Mouse (Mus musculus) mouse embryonic stem cell (cell line): ENCODE results near the gene Muc4.

Source experiments
- in situ Hi-C, 2 experiments: fragments of 300-500 bp; cut with MboI; formaldehyde crosslinking; loops; 1 replicate in 1 of 2; 3 replicates in 1 of 2; pipeline ENCODE4 v1.14.3; 2019 to 2020; ENCODE audit warnings: low sequenced_read_pairs in 2 of 2, low pct_unique_long_range_greater_than_20kb in 1 of 2, mixed read lengths in 1 of 2; ENCODE audit not compliant: unreplicated experiment in 1 of 2

Muc4 gene

DNA sequence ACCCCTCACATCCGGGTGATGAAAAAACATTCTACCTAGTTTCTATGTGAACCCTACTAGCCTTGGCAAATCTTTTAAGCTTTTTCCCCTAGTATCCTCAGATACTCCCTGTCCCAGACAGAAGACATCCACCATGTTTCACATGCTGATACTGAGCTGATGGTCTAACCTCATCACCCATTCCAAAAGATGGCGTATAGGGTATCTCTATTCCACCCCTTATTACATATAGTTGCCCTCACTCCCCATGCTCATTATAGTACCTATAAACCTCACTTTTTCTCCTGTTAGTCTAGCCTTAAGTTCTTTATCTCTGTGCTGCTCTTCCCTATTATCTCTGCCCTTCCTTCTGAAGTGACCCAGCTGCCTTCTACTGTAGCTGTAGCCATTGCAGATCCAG is at the start of gene Muc4:
Gene Muc4 (plus strand): TSS at position 301 of the 400 bp plus-strand sequence.
- in situ Hi-C loops: no loop called here

DNA sequence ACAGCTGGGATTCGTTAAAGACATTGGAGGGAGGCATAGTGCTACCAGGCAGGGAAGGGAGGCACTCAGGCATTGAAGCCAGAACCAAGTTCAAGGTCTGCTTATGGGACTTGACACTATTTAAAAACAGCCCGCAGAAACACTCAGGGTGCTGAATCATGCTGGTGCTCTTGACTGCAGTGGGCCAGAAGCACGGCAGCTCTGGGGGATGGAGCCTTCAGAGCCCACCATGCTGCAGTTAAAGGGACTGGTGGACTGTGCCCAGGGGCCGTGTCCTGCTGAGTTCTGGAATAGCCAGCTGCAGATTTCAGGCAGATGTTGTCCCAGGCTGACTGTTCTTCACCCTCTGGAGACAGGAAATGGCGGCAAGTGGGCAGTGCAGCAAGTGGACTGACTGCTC is 49.7 kb upstream of the Muc4 start:
- in situ Hi-C loops: loop anchor here (5.0 kb wide), 2 partner anchors 34 to 179 kb away; no protein-coding TSS in a partner anchor

DNA sequence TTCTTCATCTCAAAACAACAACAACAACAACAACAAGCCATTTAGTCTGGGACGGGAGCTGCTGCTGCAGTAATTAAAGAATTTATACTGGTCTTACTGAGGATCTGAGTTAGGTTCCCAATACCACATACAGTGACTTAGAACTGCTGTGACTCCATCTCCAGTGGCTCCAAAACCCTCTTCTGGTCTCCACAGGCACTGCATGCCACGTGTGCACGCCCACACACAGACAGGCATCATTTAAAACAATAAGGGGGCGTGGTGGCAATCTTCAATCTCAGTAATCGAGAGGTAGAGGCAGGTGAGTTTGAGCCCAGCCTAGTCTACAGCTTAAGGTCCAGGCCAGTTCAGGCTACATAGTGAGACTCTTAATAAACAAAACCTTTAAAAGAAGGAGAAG is 48.5 kb upstream of the Muc4 start:
- in situ Hi-C loops: loop anchor here (5.0 kb wide), 2 partner anchors 35 to 180 kb away; no protein-coding TSS in a partner anchor

DNA sequence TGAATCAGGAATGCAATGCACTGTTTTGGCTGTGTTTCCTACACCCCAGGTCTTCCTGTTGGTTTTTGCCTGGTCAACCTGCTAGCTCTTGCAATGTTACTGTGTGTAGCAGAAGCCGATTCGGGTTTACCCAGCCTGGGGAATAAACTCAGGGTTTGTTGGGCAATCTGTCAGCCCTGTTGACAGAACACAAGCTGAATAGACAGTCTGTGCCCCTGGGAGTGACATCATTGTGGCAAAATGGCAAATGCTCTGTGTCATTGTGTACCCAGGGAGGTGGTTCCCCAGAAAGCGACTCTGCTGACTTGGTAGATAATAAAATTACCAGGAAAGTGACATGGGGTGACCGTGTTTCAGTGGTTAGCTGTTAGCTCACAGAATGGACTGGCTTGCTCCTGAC is 46.9 kb upstream of the Muc4 start:
- in situ Hi-C loops: loop anchor here (5.0 kb wide), 2 partner anchors 36 to 181 kb away; no protein-coding TSS in a partner anchor

DNA sequence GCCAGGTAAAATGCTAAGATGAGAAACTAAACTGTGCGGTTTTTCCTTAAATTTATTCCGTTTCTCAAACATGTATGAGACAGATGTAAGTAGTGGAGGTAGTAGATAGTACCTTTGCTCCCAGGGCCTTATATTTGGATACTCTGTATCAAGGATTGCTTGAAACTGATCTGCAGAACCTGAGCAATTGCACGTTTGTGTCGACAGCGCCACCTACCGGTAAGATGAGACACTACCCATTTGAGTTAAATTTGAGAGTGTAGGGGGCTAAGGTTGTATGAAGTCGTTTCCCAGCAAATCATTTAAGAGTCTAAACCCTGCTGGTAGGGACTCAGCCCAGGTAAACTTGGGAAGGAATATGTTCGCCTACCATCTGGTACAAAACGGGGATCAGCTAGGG is 46.2 kb upstream of the Muc4 start:
- in situ Hi-C loops: loop anchor here (5.0 kb wide), 2 partner anchors 37 to 182 kb away; no protein-coding TSS in a partner anchor

DNA sequence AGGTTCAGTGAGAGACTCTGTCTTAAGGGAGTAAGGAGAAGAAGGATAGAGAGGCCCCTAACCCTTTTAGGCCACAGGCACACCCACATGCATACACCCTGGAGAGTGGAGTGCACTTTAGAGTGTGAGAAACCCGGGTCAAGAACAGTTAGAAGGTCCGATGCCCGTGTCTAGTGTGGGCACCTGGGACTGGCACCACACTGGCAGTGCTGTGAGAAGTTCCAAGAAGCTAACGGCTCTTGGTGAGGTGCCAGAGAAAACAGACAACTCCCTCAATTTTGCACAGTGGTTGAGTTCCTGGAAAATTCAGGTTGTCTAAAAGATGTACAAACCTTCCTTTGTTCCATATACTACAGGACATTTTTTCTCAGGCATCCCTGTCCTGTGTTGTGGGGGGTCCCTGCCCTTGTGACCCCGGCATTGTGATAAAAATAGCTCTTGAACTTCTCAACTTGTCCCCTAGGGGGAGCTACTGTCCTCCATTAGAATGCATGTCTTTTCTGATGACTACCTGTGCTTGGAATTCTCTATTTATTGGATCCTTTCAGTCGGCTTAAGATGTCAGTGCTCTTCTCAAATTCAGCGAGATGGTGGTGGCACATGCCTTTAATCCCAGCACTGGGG is 38.7 kb upstream of the Muc4 start:
- in situ Hi-C loops: no loop called here

DNA sequence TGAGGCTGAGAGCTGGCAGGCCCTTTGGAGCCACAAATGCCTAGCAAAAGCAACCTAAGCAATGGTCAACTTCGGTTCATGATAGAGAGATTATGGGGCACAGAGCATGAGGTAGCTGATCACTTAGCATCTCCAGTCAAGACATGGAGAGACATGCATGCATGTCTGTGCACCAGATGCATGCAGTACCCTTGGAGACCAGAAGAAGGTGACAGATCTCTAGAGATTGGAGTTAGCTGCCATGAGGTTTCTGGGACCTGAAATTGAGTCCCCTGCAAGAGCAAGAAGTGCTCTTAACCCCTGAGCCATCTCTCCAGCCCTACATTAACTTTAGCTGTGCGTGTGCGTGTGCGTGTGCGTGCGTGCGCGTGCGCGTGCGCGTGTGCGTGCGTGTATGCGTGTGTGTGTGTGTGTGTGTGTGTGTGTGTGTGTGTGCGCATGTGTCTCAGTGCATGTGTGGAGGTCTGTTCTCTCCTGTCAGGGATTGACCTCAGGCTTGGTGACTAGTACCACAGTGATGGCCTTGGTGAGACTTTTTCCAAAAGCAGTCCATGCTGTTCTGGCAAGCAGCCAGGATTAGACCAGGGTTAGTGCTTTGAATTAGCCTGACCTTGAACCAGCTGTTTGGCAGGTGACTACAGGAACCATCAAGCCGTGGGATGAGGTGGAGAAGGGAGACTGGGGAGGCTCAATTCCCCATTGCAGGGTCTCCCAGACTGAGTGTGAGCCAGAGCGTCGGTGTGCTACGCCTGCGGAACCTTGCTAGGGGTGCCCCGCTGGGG is 37.8 kb upstream of the Muc4 start:
- in situ Hi-C loops: no loop called here

DNA sequence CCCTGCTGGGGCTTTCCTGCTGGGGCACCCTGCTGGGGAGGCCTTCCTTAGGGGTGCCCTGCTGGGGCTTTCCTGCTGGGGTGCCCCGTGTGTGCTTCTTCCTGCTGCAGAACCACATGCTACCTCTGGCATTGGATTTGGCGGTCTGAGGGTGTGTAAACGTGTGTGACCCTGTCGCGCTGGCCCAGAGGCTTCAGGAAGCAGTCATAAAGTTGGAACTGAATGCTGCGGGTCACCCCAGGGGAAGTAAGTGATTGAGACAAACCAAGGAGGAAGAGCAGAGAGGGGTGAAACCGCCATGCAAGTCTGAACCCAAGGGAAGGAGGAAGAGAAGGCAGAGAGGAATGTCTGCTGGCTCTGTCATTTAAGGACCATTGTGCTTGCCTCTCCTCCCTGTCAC is 37.1 kb upstream of the Muc4 start:
- in situ Hi-C loops: no loop called here

DNA sequence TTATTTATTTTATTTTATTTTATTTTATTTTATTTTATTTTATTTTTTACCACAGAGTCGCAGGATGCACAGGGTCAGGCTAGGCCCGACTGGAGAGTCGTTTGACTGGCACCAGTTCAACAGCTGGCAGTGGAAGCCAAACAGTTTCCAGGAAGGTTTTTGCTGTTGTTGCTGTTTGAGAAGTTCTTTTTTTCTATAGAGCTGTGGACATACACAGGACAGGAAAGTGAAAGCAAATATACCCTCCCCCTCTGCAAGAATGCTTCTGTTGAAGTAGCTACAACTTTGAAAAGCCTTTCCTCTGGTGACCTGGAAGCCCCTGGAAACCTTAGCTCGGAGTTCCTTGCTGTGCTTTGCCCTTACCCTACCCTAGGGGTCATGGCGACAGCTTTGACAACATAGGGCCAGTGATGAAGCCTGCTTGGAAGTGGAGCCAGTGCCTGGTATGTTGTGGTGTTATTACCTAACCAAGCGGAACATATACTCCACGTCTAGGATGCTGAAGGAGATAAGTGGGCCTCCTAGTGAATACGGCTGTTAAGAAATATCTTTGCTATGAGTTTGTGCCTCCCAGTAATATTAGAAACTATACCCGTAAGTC is 32.3 kb upstream of the Muc4 start:
- in situ Hi-C loops: no loop called here

DNA sequence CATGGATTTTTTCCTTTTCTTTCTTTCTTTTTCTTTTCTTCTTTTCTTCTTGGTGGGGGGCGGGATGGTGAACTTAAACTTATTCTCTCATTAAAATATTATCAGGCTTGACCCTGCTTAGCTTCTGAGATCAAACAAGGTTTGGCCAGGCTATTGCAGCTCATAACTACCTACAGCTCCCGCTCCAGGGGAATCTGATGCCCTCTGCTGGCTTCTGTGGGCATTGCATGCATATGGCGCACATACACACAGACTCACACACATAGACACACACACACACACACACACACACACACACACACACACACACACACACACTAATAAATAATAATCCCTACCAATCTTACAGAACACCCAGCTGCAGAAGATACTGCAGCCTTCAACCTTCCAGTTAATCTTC is 30.1 kb upstream of the Muc4 start:
- in situ Hi-C loops: loop anchor here in 1 of 2 experiments (5.0 kb wide), 1 partner anchor 97 kb away; no protein-coding TSS in a partner anchor

DNA sequence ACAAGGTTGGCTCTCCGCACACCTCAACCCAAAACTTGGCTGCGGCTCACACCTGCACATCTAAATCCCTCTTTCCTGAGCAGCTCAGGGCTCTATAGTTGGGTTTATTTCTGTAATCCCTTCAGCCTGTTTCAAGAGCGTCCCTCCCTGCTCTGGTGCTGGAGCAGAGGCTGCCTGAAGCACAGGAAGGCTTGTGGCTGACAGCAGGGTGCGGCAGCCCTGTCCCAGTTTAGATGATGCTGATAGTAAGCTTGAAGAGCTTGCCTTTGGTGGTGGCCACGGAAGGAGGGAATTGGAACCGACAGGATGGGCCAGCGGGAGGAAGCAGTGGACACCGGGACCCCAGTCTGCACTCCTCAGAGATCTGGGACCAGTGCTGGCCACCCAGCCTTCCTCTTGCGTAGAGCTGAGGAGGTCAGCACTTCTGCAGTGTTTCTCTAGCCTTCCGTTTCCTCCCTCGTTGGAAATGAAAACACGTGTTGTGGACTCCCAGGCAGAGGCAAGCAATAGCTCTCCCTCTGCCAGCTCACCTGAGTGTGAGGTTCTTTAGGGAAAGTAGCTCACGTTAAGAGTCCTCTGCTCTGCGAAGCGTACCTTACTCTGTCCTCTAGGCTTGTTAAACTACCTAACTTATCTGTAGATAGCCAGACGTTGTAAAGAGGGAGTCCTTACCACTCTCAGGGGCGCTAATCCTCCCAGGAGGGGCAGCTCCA is 28.4 kb upstream of the Muc4 start:
- in situ Hi-C loops: loop anchor here in 1 of 2 experiments (5.0 kb wide), 1 partner anchor 95 kb away; no protein-coding TSS in a partner anchor

DNA sequence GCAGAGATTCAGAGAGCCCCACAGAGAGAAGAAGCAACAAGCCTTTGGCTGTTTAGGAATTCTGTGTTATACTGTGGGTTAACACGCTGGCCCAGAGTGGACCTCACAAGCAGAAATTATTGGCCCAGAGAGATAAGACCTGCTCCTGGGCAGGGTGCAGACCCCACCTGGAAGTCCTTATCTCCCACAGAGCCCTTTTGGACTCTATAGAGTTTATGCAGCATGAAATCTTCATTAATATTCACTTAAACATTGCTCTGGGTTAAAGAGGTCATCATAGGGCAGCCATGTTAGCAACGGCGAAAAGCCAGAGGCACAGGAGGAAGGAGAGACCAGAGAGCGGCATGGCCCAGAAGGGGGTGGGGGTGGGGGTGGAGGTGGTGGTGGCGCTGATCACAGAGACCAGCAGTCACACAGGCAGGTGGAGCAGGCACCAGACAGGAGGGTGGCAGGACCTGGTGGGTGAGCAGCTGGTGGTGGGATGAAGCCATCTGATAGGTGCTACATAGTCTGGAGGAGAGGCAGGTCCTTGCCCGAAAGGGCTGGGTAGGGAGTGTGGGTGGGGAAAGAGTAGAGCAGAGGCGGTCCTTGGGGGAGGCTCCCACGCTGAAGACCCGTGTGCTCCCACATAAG is 27.7 kb upstream of the Muc4 start:
- in situ Hi-C loops: loop anchor here in 1 of 2 experiments (5.0 kb wide), 1 partner anchor 94 kb away; no protein-coding TSS in a partner anchor

DNA sequence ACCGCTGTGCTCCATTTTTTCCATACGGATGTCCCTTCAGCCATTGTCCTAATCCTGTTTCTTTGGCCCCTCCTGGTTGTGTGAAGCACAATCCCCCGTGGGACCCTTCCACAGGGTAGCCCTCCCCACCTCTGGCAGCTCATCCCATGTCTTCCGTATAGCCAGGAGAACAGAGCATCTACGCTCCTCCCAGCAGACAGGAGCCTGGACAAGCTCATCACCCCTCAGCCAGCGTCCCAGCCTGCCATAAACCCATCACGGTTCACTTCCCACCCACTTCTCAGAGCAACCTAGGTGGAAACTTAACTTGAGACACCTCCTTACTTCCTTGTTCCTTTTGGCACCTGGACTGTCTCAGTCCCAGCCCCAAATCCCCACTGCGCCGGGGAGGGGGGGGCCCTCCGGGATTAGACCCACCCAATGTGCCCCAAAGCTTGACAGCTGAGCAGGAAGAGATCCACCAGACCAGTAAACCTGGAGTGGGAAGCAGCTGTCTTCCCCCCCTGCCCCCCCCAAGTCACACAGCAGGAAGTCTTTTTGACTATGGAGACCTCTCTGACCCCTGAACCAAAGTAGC is 27.1 kb upstream of the Muc4 start:
- in situ Hi-C loops: loop anchor here in 1 of 2 experiments (5.0 kb wide), 1 partner anchor 94 kb away; no protein-coding TSS in a partner anchor

DNA sequence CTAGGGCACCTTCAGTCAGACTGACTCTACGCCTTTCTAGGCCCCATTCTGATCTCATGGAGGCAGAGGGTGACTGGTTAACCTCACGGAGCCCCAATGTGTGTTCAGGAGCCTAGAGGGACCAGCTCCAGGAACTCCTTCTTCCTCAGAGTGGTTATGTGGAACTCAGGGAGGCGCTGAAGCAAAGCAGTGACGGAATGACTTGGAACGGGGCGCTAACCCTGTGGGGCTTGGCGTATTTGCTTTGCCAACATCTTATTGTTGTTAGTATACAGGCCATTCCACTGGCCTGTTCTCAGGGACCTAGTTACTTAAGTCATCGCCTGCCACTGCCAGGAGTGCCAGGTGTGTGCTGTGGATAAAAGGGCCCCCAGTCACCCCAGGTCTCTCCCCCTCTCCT is 26.6 kb upstream of the Muc4 start:
- in situ Hi-C loops: loop anchor here in 1 of 2 experiments (5.0 kb wide), 1 partner anchor 93 kb away; no protein-coding TSS in a partner anchor

DNA sequence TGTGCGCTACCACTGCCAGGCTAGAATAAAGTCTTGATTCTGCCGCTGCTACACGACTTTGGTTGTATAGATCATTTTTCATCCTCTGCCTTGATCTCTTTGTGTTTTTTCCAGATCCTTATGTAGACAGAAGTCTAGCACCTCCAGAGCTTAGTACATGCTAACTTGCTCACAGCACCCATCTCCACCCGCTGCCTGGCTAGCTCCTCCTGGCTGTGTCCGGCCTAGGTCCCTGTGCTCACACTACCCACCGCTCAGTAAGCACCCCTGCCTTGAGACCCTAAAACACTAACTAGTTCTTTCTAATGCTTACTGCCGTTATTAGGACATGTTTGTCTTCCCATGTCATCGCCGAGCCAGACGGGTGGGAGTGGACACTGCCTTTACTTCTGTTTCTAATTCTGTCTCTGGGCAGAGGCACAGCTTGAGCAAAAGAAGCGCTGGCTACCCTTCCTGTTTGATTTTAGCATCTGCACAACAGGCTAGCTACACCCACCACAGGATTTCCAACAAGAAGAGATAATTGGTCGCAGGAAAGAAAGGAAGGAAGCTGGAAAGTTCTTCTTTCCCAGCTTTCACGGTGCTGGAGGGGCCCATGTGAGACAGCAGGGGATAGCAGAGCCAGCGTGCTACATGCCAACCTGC is 25.1 kb upstream of the Muc4 start:
- in situ Hi-C loops: no loop called here

DNA sequence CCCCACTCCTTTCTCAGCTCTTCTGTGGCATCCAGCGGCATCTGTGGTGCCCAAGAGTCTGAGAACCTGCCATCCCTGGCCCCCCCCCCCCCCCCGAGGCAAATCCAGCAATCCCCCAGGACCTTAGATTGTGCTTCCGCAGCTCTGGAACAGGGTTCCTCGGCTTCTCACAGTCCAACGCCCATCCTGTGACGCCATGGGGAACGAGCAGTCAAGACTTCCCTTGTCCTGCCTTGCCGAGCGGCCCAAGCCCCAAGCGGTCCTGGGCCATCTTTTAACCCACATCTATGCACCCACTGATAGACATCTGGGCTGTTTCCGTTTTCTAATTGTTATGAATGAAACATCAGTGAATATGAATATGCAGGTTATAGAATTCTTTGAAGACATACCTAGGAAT is 23.5 kb upstream of the Muc4 start:
- in situ Hi-C loops: no loop called here

DNA sequence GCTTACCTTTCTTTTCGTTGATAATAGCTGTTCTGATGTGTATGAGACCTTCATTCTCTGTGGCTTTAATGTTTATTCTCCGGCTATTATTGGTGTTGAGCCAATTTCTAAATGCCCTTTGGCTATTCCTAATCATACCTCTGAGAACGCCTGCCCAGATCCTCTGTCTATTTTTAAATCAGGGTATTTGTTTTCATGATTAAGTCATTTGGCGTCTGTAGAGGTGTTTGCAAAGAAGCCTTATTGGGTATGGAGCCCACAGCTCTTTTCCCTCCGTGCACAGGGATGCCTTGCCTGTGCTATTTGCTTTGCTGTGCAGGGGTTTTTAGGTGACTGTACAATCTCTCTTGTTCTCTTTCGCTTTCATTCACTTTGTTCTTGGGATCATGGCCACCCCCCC is 22.1 kb upstream of the Muc4 start:
- in situ Hi-C loops: no loop called here
